Mouse (Mus musculus) spleen, postnatal 10 days (tissue): ENCODE measurements around the gene Asic2.

Experiments used
- DNase-seq, 2 experiments: peaks; one replicate each; pipeline ENCODE4 v3.0.0; 2021 to 2022; ENCODE audit warnings: low spot score in 2 of 2

Gene Asic2

DNA sequence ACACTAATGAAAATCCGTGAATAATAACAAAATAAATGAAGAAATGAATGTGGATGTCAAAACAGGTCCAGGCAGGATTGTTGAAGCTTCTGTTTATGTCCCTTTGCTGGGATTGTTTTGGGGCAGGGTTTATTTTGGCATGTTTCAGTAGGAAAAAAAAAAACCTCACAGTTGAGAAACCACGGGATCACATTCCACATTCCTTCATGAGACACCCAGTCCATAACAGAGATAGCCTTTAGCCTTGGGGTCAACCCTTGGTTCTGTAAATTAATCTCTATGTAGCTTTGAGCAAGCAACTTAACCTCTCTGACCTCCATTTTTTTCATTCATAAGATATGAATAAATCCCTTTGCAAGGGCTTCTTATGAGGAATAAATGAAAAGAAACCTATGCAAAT is 127.3 kb downstream of the Asic2 start:
- DNase-seq: no peak

DNA sequence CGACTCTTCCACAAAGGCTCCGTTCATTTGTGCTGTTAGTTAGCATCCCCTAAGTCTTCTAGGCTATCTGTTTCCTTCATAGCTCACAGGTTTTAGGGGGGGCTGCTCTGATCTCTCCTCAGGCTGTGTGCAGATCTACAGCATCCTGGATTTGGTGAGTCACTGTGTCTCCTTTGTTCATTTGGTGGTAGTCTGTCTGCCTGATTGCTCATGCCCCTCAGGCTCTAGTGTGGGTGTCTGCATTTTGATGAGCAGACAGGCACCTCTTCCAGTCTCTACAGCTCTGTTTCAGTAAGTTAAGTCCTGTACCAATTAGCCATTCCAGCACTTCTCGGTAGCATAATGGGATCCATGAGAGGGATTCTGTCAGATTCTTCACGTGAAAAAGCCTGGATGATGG is 129.8 kb downstream of the Asic2 start:
- DNase-seq: no peak

DNA sequence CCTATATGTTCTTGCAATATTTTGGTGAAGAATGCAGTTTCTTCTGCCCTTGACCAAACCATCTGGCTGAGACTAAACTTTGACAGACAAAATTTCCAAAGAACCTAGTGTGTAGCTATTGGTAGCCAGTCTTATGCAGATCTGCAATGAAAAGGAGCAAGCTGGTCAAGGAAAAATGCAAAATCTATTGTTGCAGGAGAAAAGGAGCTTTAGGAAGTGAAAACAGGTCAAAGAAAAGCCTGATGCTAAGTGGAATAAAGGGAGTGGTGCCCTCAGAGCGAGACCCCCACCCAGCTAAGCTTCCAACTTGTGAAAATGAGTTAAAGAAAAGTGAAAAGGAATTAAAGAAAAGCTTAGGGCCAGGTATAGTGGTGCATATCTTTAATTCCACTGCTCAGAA is 135.9 kb downstream of the Asic2 start:
- DNase-seq: no peak

DNA sequence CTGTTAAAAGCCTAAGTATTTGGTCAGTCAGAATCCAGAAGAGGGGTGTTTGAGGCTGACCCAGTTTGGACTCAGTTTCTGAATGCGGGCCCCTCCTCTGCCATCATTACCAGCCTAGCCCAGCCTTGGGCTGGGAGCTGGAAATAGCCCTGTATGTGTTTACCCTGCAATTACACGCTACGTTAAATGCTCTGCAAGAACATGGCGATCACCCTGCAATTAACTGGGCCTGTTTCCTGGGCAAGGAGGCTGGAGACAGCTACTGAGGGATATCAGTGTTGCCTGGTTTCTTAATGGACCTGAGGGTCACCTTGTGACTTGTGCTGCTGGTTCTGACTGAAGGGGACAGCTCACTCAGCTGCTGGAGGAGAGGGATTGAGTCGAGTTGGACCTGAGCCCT is 151.7 kb downstream of the Asic2 start:
- no peak for DNase-seq

DNA sequence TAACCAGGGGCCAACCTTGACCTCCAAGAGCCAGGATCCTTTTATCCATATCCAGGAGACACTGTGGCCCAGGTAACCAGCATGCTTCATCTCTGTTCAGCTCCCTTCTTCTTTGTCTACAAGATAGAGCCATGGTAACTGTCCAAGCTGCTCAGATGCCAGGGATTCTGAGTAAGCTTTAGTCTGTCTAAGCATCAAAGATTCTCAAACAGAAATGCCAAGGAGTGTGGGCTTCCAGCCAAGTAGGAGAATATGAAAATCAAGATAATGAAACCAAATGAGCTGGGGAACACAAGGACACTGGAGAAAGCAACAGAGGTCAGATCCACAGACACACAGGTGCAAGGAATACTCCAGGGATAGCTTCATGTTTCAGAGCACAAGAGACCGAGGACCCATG is 153.4 kb downstream of the Asic2 start:
- no peak for DNase-seq

DNA sequence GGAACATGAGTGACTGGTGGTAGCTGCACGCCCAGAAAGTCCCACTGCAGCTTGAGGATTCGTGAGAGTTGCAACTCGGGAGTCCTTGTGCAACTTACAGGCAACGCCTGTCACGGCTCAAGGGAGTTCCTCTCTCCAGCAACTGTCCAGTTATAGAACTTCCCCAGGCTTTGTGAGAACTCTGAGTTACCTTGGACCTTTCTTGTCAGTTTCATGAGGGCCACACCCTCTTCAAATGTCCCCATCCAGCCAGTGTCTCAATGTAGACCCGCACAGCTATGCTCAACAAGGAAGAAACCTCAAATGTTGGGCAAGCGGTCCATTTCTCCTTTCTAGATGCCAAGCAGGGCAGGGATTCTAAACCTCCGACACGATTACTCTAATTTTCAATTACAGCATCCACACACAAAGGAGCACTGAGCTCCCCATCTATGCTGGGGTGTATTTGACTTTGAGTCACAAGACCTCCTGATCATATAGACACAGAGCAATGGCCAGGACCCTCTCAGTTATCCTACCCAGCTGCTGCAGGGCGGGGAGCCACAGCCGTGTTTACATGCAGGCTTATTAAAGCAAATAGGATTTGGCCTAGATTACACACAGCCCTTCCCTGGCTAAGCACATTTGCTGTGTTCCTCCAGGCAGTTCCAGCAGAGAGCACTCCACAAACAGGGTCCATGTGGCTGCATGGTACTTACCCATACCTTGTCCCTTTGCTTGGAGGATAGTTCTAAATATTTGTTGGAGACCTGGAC is 161.2 kb downstream of the Asic2 start:
- no peak for DNase-seq

DNA sequence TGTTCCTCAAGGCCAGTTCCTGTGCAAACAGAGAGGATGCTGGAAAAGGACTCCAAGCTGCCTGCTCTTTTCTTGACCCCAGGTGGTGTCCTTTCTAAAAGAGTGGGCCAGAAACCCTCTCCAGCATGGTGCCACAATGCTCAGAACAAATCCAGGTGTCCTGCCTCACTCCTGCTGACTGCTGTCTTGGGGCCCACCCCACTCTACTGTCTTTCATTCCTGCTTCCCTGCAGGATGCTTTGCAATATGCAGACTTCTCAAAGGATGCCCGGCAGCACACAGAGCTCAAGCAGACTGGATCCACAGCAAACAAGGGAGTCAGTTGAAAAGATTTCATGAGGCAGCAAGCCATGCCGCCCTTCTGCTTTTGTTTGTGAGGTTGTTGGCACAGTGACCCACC is 164.7 kb downstream of the Asic2 start:
- no peak for DNase-seq

DNA sequence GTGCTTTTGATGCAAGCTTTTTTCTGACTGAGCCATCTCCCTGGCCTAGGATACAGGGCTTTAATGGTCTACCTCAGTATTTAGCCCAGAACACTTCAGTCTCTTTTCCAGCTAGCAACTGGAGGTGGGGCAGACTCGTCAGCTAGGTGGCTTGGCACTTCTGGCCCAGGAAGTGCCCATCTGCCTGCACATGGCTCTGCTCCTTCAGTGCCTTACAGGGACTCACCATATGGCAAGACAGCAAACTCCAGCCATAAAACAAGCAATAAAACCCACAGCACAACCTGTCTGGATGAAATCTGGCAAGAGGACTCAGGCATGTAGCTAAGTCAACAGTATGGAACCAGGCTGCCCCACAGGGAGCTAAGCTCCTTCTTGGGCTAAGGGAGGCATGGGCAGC is 165.6 kb downstream of the Asic2 start:
- DNase-seq: no peak

DNA sequence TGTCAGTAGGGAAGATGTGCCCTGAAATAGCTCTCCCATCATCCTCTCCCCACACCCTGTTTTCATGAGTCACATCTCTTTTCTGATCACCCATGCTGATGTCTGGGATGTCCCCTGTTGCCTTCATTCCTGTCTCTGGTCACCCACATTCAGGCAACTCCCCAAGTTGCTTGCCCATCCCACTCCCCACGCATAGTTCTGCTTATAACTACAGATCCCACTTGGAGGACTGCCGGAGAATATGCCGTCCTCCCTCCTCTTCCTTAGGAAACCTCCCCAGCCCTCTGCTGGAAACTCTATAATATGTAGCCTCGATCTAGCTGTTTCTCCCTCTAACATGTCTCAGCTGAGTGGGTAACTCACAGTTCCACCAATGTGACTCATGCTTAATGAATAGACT is 167.4 kb downstream of the Asic2 start:
- no peak for DNase-seq

DNA sequence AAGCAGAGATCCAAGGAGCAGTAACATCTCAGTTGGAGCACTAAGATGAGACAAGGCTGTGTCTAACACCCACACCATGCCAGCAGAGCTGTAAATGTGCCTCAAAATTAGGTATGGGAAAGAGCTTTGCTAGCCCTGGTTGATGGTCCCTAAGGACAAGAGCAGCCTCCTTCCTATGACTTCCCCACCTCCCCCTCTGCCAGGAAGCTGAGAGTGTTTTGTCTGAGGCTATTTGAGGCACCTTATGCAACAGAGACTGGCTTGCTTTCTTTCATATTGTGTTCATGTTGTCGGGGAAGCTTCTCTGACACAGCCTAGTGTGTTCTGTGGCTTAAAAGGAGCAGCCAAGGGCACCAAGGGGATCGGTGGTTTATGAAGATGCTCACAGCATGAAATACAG is 174.7 kb downstream of the Asic2 start:
- DNase-seq: no peak

DNA sequence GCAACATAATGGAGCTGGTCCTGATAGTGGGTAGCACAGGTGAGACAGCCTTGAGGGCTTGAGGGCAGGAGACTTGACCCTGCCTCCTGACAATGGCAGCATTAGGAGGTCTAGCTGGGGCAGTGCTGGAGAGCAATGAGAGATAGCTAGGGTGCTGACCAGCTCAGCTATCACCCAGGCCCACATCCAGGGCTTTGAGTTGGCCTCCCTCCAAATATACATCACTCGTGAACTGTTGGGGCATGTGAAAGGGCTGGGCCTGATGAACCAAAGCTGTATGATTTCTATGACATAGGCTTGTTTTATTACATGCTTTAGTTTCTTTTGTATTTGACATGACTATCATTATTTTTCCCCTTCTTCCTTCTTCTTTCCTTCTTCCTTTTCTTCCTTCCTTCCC is 176.7 kb downstream of the Asic2 start:
- no peak for DNase-seq

DNA sequence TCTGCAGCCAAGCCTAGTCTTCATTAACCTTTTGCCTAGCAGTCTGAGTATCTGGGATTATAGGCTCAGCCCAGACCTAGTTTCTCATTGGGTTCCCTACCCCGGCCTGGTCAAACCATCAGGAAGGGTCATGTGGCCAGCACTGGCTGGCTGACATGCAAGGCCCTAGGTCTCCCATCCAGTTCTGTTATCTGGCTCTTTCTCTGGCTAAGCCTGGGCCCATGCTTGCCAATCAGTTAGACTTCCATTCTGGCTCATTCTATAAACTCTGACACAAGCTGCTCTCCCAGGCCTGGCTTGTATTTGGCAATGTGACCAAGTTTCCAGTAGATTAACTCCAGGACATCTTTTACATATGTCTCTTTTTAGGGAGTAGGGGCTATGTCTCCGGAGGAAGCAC is 187.7 kb downstream of the Asic2 start:
- no peak for DNase-seq

DNA sequence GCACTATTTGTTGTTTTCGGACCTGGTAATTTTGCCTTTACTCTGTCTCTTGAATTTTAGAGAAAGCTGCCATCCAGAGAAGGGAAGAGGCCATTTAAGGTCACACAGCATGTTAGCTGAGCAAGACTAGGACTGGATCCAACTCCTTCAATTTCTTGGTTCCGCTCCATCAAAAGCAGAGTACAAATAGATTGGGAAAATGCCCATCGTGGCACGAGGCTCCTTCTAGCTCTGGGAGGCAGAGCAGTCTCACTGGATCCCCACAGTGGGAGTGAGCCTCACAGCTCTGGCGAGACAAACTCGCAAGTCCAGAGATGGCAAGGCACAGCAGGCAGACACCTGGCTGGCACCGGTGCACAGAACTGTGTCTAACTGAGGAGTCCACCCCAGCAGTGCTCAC is 188.4 kb downstream of the Asic2 start:
- DNase-seq: no peak

DNA sequence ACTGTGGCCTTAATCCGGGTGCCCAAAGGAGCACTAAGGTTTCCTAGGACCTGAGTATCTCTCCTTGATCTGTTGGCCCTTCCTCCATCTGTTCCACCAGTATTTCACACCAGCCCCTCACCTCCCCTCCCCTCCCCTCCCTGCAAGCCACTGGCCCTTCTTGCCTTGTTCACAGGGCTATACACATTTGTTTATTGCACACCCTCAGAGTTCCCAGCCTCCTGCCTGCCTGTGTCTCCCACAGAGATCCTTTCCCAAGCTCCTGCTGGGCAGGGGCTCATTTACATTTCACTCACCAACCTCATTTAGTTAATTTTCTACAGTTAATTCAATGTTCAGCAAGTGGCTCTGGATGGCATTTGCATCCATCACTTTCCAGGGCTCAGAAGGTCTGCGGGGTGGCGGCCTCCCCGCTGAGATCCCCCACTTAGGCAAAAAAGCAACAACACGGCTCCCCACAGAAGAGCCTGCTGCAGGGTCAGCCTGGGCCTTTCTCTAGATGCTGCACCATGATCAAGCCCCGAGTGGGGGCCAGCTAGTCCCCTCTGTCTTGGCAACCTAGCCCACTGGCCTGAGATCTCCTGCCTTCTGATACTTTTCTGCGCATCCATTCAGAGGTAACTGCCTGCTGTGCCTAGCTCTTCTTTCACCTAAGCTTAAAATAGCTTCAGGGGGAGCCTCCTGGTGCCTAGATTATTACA is 196.9 kb downstream of the Asic2 start:
- DNase-seq: no peak

DNA sequence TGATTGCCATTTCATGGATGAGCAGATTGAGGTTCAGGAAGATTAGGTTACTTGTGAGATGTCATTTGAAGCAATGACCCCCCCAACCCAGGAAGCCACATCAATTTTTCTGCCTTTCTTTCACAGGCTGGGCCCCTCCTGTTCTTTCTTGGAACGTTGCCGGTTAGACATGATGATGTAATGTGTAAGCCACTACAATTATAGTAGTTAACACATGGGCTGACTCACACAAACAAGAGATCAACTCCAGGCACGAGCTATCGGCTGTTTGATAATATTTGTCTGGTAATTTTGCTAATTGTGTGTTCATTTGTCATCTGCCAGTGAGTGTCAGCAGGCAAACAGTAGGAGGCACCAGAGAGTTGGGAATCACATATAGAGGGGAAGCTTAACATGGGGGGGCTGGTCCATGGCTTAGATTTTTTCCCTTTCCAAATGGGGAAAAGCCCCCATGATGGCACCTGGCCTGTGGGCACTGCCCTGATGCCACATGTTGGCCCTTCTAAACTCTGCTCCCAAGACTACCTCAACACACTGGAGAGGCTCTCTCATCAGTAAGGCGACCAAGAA is 198.5 kb downstream of the Asic2 start:
- no peak for DNase-seq

DNA sequence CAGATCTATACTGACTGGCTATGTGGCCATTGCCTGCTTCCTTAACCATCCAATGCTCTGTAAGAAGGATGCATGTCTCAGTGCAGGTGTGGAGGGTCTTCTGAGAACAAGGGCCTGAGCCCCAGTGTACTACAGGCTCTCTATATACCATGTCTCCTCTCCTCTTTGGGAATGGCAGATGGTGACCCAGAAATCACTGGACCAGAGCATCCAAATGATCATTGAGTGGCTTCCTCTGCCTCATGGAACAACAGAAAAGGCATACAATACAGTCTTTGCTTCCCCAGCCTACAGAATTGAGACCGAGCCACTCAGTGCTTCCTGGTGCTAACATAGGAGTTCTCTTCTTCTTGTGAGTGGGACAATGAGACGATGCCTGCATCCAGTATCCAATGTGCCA is 200.0 kb downstream of the Asic2 start:
- DNase-seq: no peak

DNA sequence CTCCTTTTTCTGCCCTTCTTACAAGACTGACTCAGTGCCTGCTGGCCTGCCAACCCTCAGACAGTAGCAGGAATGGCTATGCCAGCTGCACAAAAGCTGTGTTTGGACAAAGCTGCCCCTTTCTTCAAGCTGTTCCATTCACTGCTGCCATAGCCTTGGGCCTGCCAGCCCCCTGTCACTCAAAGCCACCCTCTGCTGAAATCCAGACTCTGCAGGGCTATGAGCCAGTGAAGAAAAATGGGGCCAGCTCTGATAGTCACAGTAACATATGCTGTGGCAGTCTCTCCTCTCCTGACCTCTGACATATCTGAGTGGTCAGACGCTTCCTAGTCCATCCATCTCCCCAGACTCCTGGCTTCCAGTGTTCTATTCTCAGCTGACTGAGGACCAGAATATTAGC is 200.5 kb downstream of the Asic2 start:
- DNase-seq: no peak

DNA sequence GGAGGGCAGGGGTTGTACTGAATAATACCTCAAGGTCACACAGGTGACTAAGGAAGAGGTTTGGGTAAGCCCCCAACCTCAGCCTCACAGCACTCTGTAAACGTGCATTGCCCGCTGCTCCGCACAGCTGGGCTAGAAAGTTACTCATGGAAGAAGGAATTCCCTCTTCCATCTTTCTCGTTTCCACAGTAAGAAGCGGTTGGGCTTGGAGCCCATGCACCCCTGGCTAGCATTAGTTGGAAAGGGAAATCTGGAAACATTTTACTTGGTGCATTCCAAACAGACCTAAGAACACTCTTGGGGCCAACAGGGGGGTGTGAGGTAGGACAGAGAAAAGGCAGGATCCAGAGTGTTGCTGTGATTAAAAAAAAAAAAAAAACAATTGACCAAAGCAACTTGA is 203.0 kb downstream of the Asic2 start:
- no peak for DNase-seq

DNA sequence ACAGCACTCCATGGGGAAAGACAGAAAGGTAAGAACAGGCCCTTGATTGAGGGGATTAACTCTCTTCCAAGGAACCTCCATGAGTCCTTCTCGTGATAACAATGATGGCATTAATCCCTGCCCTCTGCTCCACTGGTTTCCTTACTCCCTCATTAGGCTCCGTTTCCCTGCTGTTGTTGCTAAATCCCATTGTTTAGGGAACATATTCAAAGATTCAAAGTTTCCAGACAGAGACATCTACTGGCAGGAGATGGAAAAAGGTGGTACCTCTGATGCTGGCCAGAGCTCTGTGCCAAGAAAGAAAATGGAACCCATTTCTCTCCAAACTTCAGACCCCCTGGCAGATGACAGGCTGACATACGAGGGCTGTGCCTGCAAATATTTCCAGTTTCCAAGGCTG is 203.5 kb downstream of the Asic2 start:
- DNase-seq: no peak

DNA sequence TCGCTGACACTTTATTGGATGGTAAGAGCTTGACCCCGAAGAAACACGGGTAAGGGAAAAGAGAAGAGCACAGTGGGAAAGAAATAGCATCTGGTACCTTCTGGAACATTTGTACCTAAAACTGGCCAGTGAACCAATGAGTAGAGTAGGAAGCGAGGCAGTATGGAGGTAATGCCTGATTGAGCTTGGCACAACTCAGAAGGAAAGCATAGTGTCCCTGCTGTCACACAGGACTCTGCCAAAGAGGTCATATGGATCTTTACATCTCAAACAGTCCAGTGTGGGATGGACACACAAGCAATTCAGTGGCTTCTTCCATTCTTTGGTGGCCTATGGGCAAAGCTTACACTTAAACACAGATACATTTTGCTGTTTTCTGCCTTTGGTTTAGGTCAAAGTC is 211.0 kb downstream of the Asic2 start:
- DNase-seq: no peak

DNA sequence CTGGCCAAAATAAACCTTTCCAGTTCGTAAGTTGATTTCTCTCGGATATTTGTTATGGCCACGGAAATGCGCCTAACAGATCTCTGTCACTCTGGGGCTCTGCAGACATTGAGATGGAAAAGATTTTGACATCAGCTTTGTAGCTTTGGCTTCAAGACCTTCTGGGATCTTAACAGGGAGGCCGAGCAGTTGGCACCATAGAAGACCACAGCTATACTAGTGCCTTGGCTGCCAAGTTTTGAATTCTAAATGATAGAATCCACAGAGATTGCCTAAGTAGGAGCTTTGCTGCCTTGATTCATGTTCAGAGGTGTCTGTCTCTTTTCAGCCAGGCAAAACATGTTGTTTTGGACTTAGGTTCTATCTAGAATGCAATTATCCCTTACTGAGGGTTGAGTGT is 217.4 kb downstream of the Asic2 start:
- no peak for DNase-seq

DNA sequence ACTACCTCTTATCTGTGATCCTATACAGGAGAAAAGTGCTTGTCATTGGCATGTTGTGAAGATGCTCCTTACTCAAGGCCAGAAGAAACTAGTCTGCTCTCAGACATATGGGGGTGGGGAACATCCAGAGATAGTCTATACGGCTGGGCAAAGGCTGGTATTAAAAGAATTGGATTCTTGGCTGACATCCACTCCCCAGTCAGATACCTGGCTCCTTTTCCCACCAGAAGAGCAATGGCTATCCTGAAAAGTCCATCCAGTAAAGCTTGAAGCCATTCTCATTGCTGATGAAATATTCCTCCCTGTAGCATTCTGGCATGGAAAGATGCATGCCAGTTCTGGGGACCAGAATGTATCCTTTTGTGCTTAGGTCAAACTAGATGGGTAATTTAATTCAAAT is 218.2 kb downstream of the Asic2 start:
- DNase-seq: no peak

DNA sequence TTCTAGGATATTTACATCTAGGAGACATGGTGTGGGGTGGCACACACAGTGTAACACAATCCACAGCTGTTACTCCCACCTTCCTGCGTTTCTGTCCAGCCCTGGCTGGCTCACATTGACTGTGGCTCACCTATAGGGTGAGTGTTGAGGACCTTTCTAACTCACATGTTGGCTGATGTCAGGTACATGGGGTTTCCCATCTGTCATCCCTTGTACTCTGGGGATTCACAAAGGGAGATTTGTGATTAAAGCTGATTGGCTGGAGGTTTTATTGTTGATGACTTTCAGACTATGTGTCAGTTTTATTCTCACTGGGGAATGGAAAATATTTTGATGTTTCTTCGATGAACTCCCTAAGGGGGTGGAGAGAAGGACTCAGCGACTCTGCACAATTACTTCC is 229.3 kb downstream of the Asic2 start:
- no peak for DNase-seq
